Mouse (Mus musculus) stomach, postnatal 0 days (tissue): ENCODE measurements at regions not wholly inside any gene's neighbourhood (a gene's known extent, or its start where the extent isn't known, plus 50 kb on each side); places are given as distances from the start of the nearest gene placed in this dataset.

Experiments used
- ATAC-seq: fragments of 200-750 bp; cut with Nextera tagmentation; 2 replicates; pipeline ENCODE4 v1.8.0; 2017; ENCODE audit not compliant: low FRiP score, low TSS enrichment
- DNase-seq: peaks from one replicate; pipeline ENCODE4 v3.0.0-alpha.2; 2016; ENCODE audit warnings: low spot score
- H3K27ac ChIP-seq: fragments of 300-500 bp; sonication (generic); replicated peaks from 2 replicates; pipeline ENCODE4 v1.5.1; 2014; ENCODE audit warnings: mild to moderate bottlenecking, control low read depth
- H3K27me3 ChIP-seq: fragments of 300-500 bp; sonication (generic); 2 replicates; pipeline ENCODE4 v1.6.1; 2014; ENCODE audit warnings: low read length; ENCODE audit not compliant: control insufficient read depth, insufficient read depth
- H3K36me3 ChIP-seq: fragments of 300-500 bp; sonication (generic); 2 replicates; pipeline ENCODE4 v1.6.1; 2014; ENCODE audit warnings: low read length, mixed read lengths; ENCODE audit not compliant: control insufficient read depth, insufficient read depth
- H3K4me1 ChIP-seq: fragments of 300-500 bp; sonication (generic); replicated peaks from 2 replicates; pipeline ENCODE4 v1.6.1; 2014; ENCODE audit warnings: antibody characterized with exemption; ENCODE audit not compliant: control insufficient read depth, insufficient read depth
- H3K4me2 ChIP-seq: fragments of 300-500 bp; sonication (generic); replicated peaks from 2 replicates; pipeline ENCODE4 v1.6.1; 2014; ENCODE audit warnings: low read depth, mild to moderate bottlenecking, control low read depth, moderate library complexity
- H3K4me3 ChIP-seq: fragments of 300-500 bp; sonication (generic); 2 replicates; pipeline ENCODE4 v1.5.1; 2014; ENCODE audit warnings: low read depth, low read length, control low read depth
- H3K9ac ChIP-seq: fragments of 300-500 bp; sonication (generic); 2 replicates; pipeline ENCODE4 v1.6.1; 2014; ENCODE audit warnings: mild to moderate bottlenecking, low read length, control low read depth, mixed read lengths
- H3K9me3 ChIP-seq: fragments of 300-500 bp; sonication (generic); 2 replicates; pipeline ENCODE4 v1.6.1; 2016; ENCODE audit warnings: low read length; ENCODE audit not compliant: control insufficient read depth
- CTCF ChIP-seq: IDR thresholded peaks from 2 replicates; pipeline ENCODE4 v1.5.1; 2016; ENCODE audit warnings: antibody characterized with exemption, low read depth, mild to moderate bottlenecking, moderate library complexity
- EP300 ChIP-seq: optimal IDR thresholded peaks from 2 replicates; pipeline ENCODE3; 2016; ENCODE audit warnings: antibody characterized with exemption
- WGBS: fragments of 180-500 bp; shearing (Covaris S2); extraction: QIAGEN DNeasy Blood & Tissue Kit; methylation state at CpG from one replicate; pipeline ENCODE4 v1.1.7; 2014; 5-methylcytosine and 5-hydroxymethylcytosine counted together

GRCm38 (mm10) chr3:29852465-29852864 is 695.3 kb downstream of the Mecom start:
- DNase-seq (no peak), ATAC-seq (no peak)
- Histone ChIP-seq H3K4me3 (no peak overlapping the region), H3K4me1 (no peaks in the 10 kb centered on the region), H3K27ac (no peak overlapping the region), H3K9me3 (no peaks in the 10 kb centered on the region), H3K27me3 (no peaks in the 10 kb centered on the region), H3K4me2 (no peak overlapping the region), H3K36me3 (no peaks in the 10 kb centered on the region), H3K9ac (no peak overlapping the region)
- 56% methylated on average over 3 of the region's 3 CpGs for WGBS
- no peak for TF ChIP-seq EP300
- no peak for TF ChIP-seq CTCF

DNA sequence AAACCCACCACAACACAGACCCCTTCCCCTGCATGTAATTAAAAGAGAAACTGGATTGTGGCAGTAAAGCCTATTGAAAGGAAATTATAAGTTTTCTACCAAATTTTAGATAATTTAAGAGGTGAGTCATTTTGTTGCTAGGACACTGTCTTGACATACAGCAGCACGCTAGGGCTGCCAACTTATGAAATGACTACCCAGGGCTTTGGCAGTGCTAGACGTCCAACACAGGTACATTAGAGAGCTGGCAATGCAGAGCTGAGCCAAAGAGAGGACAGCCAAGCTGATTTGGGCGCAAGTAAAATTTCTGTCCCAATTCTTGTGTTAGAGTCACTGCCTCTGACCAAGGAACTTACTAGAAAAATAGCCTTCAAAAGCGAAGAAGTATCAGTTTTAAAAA is 712.4 kb downstream of the Mecom start:
- H3K27ac ChIP-seq: no peak overlapping the region
- TF ChIP-seq EP300 (no peak), CTCF (no peak)
- no peaks in the 10 kb centered on the region for H3K4me1 ChIP-seq
- no peak for DNase-seq
- no peak overlapping the region for H3K9ac ChIP-seq
- WGBS: 76% methylated on average over 4 of the region's 4 CpGs
- ATAC-seq: no peak
- H3K36me3 ChIP-seq: no peaks in the 10 kb centered on the region
- no peaks in the 10 kb centered on the region for H3K9me3 ChIP-seq
- no peak overlapping the region for H3K4me3 ChIP-seq
- no peak overlapping the region for H3K4me2 ChIP-seq
- H3K27me3 ChIP-seq: no peaks in the 10 kb centered on the region

DNA sequence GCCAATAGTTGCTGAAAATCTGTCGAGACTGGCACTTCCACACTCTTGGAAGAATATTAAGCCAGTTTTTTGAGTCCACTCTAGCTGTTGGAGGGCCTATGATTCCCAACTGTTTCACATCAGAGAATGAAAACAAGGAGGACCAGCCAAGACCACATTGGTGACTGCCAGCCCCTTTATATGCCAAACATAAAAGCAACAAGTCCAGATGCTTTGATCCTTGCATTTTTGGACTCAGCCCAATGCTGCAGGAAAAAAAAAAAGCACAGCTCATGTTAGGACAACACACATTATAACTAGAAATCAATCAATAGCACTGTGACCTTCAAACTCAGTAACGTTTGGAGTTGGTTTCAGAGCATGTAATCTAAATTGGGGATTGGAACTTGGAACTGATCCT is 712.9 kb downstream of the Mecom start:
- ATAC-seq (no peak), DNase-seq (no peak)
- Histone ChIP-seq H3K27ac (no peak overlapping the region), H3K36me3 (no peaks in the 10 kb centered on the region), H3K27me3 (no peaks in the 10 kb centered on the region), H3K9ac (no peak overlapping the region), H3K4me3 (no peak overlapping the region), H3K4me1 (no peaks in the 10 kb centered on the region), H3K4me2 (no peak overlapping the region), H3K9me3 (no peaks in the 10 kb centered on the region)
- TF ChIP-seq EP300 (no peak), CTCF (no peak)
- WGBS: 33% methylated on average over 2 of the region's 2 CpGs

DNA sequence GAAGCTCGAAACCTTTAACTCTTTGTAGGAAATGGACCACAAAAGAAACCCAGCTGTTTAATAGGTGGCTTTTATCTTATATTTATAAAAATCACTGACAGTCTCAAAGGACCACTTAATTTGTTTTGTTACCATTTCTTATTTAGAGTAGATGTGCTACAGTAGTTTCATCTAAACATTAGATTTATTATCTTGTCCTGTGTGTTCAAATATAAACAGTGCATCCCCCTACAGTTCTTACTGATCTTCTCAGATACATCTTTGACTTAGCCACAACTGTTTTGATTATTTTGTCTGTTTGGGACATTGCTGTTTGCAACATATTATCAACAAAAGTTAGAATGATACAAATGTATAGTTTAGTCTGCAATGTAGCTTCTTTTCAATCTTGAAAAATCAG is 716.5 kb downstream of the Mecom start:
- Histone ChIP-seq H3K4me2 (no peak overlapping the region), H3K4me3 (no peak overlapping the region), H3K4me1 (no peaks in the 10 kb centered on the region), H3K27ac (no peak overlapping the region), H3K27me3 (no peaks in the 10 kb centered on the region), H3K9ac (no peak overlapping the region), H3K9me3 (no peaks in the 10 kb centered on the region), H3K36me3 (no peaks in the 10 kb centered on the region)
- DNase-seq (no peak), ATAC-seq (no peak)
- 49% methylated on average over 1 of the region's 1 CpGs for WGBS
- TF ChIP-seq CTCF (no peak), EP300 (no peak)

GRCm38 (mm10) chr3:29822622-29823370 is 725.0 kb downstream of the Mecom start:
- Histone ChIP-seq H3K9ac (no peak overlapping the region), H3K4me2 (no peak overlapping the region), H3K27me3 (no peaks in the 10 kb centered on the region), H3K27ac (no peak overlapping the region), H3K4me1 (no peaks in the 10 kb centered on the region), H3K4me3 (no peak overlapping the region), H3K36me3 (no peaks in the 10 kb centered on the region), H3K9me3 (no peaks in the 10 kb centered on the region)
- ATAC-seq (no peak), DNase-seq (no peak)
- 74% methylated on average over 10 of the region's 10 CpGs for WGBS
- TF ChIP-seq EP300 (no peak), CTCF (no peak)

GRCm38 (mm10) chr3:29816964-29817363 is 730.8 kb downstream of the Mecom start:
- TF ChIP-seq CTCF (no peak), EP300 (no peak)
- ATAC-seq (no peak), DNase-seq (no peak)
- Histone ChIP-seq H3K9me3 (no peaks in the 10 kb centered on the region), H3K27ac (no peak overlapping the region), H3K4me2 (no peak overlapping the region), H3K4me1 (no peaks in the 10 kb centered on the region), H3K9ac (no peak overlapping the region), H3K36me3 (no peaks in the 10 kb centered on the region), H3K4me3 (no peak overlapping the region), H3K27me3 (no peaks in the 10 kb centered on the region)
- 82% methylated on average over 4 of the region's 4 CpGs for WGBS
